Mouse (Mus musculus) liver, adult 2 months (tissue): Measurements from ENCODE around the gene Gm765. TPM values are rescaled to one million over a fixed set of nuclear protein-coding genes. Genes with fewer than 3 reads are reported as not detected.

Source experiments
- DNase-seq: peaks from one replicate; pipeline ENCODE4 v3.0.0-alpha.2; 2011; ENCODE audit warnings: low read depth, low spot score; ENCODE audit errors: extremely low read depth
- H3K27ac ChIP-seq: fragments of 200-500 bp; replicated peaks from 2 replicates; pipeline ENCODE4 v1.5.1; 2012; ENCODE audit warnings: low read depth, mild to moderate bottlenecking, control low read depth, inconsistent platforms, low read length; ENCODE audit not compliant: insufficient read depth
- H3K27me3 ChIP-seq: fragments of 200-500 bp; 2 replicates; pipeline ENCODE4 v1.6.1; 2012; ENCODE audit warnings: mild to moderate bottlenecking, moderate library complexity, low read length, inconsistent platforms; ENCODE audit not compliant: control insufficient read depth, insufficient read depth
- H3K36me3 ChIP-seq: fragments of 200-500 bp; 2 replicates; pipeline ENCODE4 v1.6.1; 2012; ENCODE audit warnings: low read length, inconsistent platforms; ENCODE audit not compliant: control insufficient read depth, insufficient read depth
- H3K4me1 ChIP-seq: fragments of 200-500 bp; 2 replicates; pipeline ENCODE4 v1.6.1; 2011; ENCODE audit warnings: low read length; ENCODE audit not compliant: control insufficient read depth, insufficient read depth
- H3K4me3 ChIP-seq: fragments of 200-500 bp; 2 replicates; pipeline ENCODE4 v1.5.1; 2011; ENCODE audit warnings: low read depth, mild to moderate bottlenecking, control low read depth, low read length, moderate library complexity; ENCODE audit not compliant: insufficient read depth
- H3K79me2 ChIP-seq: fragments of 200-500 bp; 2 replicates; pipeline ENCODE4 v1.6.1; 2012; ENCODE audit warnings: inconsistent platforms, mild to moderate bottlenecking, low read length, moderate library complexity; ENCODE audit not compliant: control insufficient read depth, insufficient read depth
- H3K9ac ChIP-seq: fragments of 200-500 bp; 2 replicates; pipeline ENCODE4 v1.6.1; 2012; ENCODE audit warnings: low read depth, mild to moderate bottlenecking, control low read depth, inconsistent platforms, low read length
- CTCF ChIP-seq: fragments of 200-500 bp; IDR thresholded peaks from 2 replicates; pipeline ENCODE4 v1.5.1; 2011; ENCODE audit warnings: low read depth, low read length, control low read depth
- POLR2A ChIP-seq: fragments of 200-500 bp; IDR thresholded peaks from 2 replicates; pipeline ENCODE4 v1.6.1; 2011; ENCODE audit warnings: low read length, control low read depth; ENCODE audit not compliant: insufficient read depth; ENCODE audit errors: extremely low read depth
- WGBS: fragments of 180-500 bp; shearing (Covaris S2); methylation state at CpG from one replicate; pipeline ENCODE4 v1.1.7; 2018; 5-methylcytosine and 5-hydroxymethylcytosine counted together
- polyA plus RNA-seq: library from polyadenylated mRNA; depleted of rRNA; stranded (reverse); fragments of >200 nt; gene quantifications from 2 replicates; pipeline ENCODE4 v1.2.3, GENCODE M21; 2012
- total RNA-seq: library from RNA; depleted of rRNA; stranded (reverse); fragments of >200 nt; gene quantifications from 2 replicates; pipeline ENCODE4 v1.2.3, GENCODE M21; 2014

Gm765 gene
- total and polyA plus RNA-seq, 2 experiments: 0.09 to 0.92 TPM

GRCm38 (mm10) chr6:98288316-98288715 is 54.2 kb downstream of the Gm765 start:
- Histone ChIP-seq H3K4me3 (no peak overlapping the region), H3K79me2 (no peaks in the 10 kb centered on the region), H3K4me1 (no peaks in the 10 kb centered on the region), H3K27me3 (no peaks in the 10 kb centered on the region), H3K36me3 (no peaks in the 10 kb centered on the region), H3K27ac (no peak overlapping the region), H3K9ac (no peak overlapping the region)
- TF ChIP-seq CTCF (no peak), POLR2A (no peak)
- DNase-seq: no peak
- WGBS: 76% methylated on average over 3 of the region's 3 CpGs

- TF ChIP-seq POLR2A (no peak), CTCF (no peak)
- no peak for DNase-seq
- Histone ChIP-seq H3K79me2 (no peaks in the 10 kb centered on the region), H3K4me1 (no peaks in the 10 kb centered on the region), H3K27me3 (no peaks in the 10 kb centered on the region), H3K9ac (no peak overlapping the region), H3K36me3 (no peaks in the 10 kb centered on the region), H3K4me3 (no peak overlapping the region), H3K27ac (no peak overlapping the region)
- WGBS: 88% methylated on average over 6 of the region's 6 CpGs
Observed at GRCm38 (mm10) chr6:98287521-98287920, 55.0 kb downstream of the Gm765 start.

- no peak overlapping the region for H3K27ac ChIP-seq
- no peaks in the 10 kb centered on the region for H3K4me1 ChIP-seq
- no peak for DNase-seq
- H3K9ac ChIP-seq: no peak overlapping the region
- H3K36me3 ChIP-seq: no peaks in the 10 kb centered on the region
- H3K79me2 ChIP-seq: no peaks in the 10 kb centered on the region
- WGBS: 78% methylated on average over 2 of the region's 2 CpGs
- no peak overlapping the region for H3K4me3 ChIP-seq
- no peaks in the 10 kb centered on the region for H3K27me3 ChIP-seq
- no peak for TF ChIP-seq CTCF
- no peak for TF ChIP-seq POLR2A
Observed at GRCm38 (mm10) chr6:98285190-98285589, 57.4 kb downstream of the Gm765 start.

GRCm38 (mm10) chr6:98282791-98283190 is 59.8 kb downstream of the Gm765 start:
- no peaks in the 10 kb centered on the region for H3K79me2 ChIP-seq
- WGBS: 86% methylated on average over 4 of the region's 4 CpGs
- H3K27me3 ChIP-seq: no peaks in the 10 kb centered on the region
- TF ChIP-seq POLR2A: no peak
- no peak for TF ChIP-seq CTCF
- H3K9ac ChIP-seq: no peak overlapping the region
- no peaks in the 10 kb centered on the region for H3K36me3 ChIP-seq
- no peak for DNase-seq
- H3K4me1 ChIP-seq: no peaks in the 10 kb centered on the region
- no peak overlapping the region for H3K27ac ChIP-seq
- H3K4me3 ChIP-seq: no peak overlapping the region

- Histone ChIP-seq H3K4me1 (no peaks in the 10 kb centered on the region), H3K79me2 (no peaks in the 10 kb centered on the region), H3K36me3 (no peaks in the 10 kb centered on the region), H3K9ac (no peak overlapping the region), H3K4me3 (no peak overlapping the region), H3K27ac (no peak overlapping the region), H3K27me3 (no peaks in the 10 kb centered on the region)
- WGBS: 78% methylated on average over 1 of the region's 1 CpGs
- TF ChIP-seq POLR2A: no peak
- peak; percentile 57 for TF ChIP-seq CTCF
- DNase-seq: peak; percentile 45
Observed at GRCm38 (mm10) chr6:98271553-98271952, 71.0 kb downstream of the Gm765 start.

- Histone ChIP-seq H3K27me3 (no peaks in the 10 kb centered on the region), H3K36me3 (no peaks in the 10 kb centered on the region), H3K79me2 (no peaks in the 10 kb centered on the region), H3K27ac (no peak overlapping the region), H3K9ac (no peak overlapping the region), H3K4me1 (no peaks in the 10 kb centered on the region), H3K4me3 (no peak overlapping the region)
- WGBS: 55% methylated on average over 2 of the region's 2 CpGs
- no peak for TF ChIP-seq POLR2A
- no peak for TF ChIP-seq CTCF
- DNase-seq: no peak
Observed at GRCm38 (mm10) chr6:98262961-98263360, 79.6 kb downstream of the Gm765 start.
